Mouse (Mus musculus): Measurements from ENCODE around the gene Ucma.
"Not testable (repeated sequence)": the region's sequence is repeated elsewhere in the genome, so short reads cannot be mapped to it uniquely, and the experiment has no call there.

GRCm38 (mm10) chr2:4949691-4950090, 26.2 kb upstream of the Ucma start:
- TF ChIP-seq POLR2A, CTCF (IDR thresholded peaks at IDR 0.05; ENCODE audit: insufficient read depth, low read depth, low read length): not testable (repeated sequence)
